Comparison of ENCODE assay signal across 8 mouse cellular contexts in genomic region chr2:132576522-132577135, GRCm38 (mm10). TPM values are rescaled to one million over a fixed set of nuclear protein-coding genes. Genes with fewer than 3 reads are reported as not detected.
DNase-seq lines count a peak whose midpoint lies in the region; ATAC-seq and TF ChIP-seq lines count a peak whose summit lies in the region.

No protein-coding gene starts in this region.

- peaks cover 11% of the 10 kb centered on the region for H3K4me1 ChIP-seq in heart, embryonic 11.5 days (ENCODE audit: control insufficient read depth, insufficient read depth, low read length)
- no peaks in the 10 kb centered on the region; the same call in 1 of the 2 replicates for H3K4me1 ChIP-seq in bone marrow, adult 2 months (ENCODE audit: control insufficient read depth, insufficient read depth, low read length)
- H3K4me1 ChIP-seq in hindbrain, embryonic 13.5 days (replicated peaks): peaks cover 25% of the 10 kb centered on the region
- peaks cover 9% of the 10 kb centered on the region; the same call in 1 of the 2 replicates for H3K4me1 ChIP-seq in midbrain, embryonic 11.5 days (ENCODE audit: control insufficient read depth, insufficient read depth, low read length)

- TF ChIP-seq CTCF in bone marrow, adult 2 months (IDR thresholded peaks at IDR 0.05; ENCODE audit: control insufficient read depth, insufficient read depth, low read length): no peak

- H3K27ac ChIP-seq in heart, embryonic 11.5 days (ENCODE audit: low read depth, low read length): no peak overlapping the region
- H3K27ac ChIP-seq in bone marrow, adult 2 months (ENCODE audit: control insufficient read depth, insufficient read depth, low read depth, low read length, poor library complexity): no peak overlapping the region
- no peak overlapping the region for H3K27ac ChIP-seq in hindbrain, embryonic 13.5 days
- H3K27ac ChIP-seq in midbrain, embryonic 11.5 days (ENCODE audit: low read depth, low read length): no peak overlapping the region

- ATAC-seq in heart, embryonic 11.5 days (replicated peaks; ENCODE audit: insufficient number of reproducible peaks, low FRiP score, low TSS enrichment): no peak
- no peak for ATAC-seq in hindbrain, embryonic 13.5 days (ENCODE audit: low FRiP score)
- ATAC-seq in midbrain, embryonic 11.5 days (ENCODE audit: low FRiP score): no peak

- WGBS in heart, embryonic 11.5 days (ENCODE audit: insufficient replicate concordance): 45% methylated on average over 3 of the region's 3 CpGs
- 12% methylated on average over 3 of the region's 3 CpGs for WGBS in bone marrow, adult 2 months
- WGBS in hindbrain, embryonic 13.5 days: 58% methylated on average over 3 of the region's 3 CpGs
- WGBS in midbrain, embryonic 11.5 days: 59% methylated on average over 3 of the region's 3 CpGs

- H3K4me2 ChIP-seq in heart, embryonic 11.5 days: peak overlapping the region; percentile 82
- H3K4me2 ChIP-seq in hindbrain, embryonic 13.5 days: peak overlapping the region; percentile 68
- peak overlapping the region; percentile 62 for H3K4me2 ChIP-seq in midbrain, embryonic 11.5 days

- H3K27me3 ChIP-seq in heart, embryonic 11.5 days (ENCODE audit: control insufficient read depth, insufficient read depth, low read length): no peaks in the 10 kb centered on the region
- H3K27me3 ChIP-seq in hindbrain, embryonic 13.5 days: no peaks in the 10 kb centered on the region
- H3K27me3 ChIP-seq in midbrain, embryonic 11.5 days (ENCODE audit: control insufficient read depth, insufficient read depth, low read length): no peaks in the 10 kb centered on the region

- no peaks in the 10 kb centered on the region for H3K9me3 ChIP-seq in heart, embryonic 11.5 days (replicated peaks; ENCODE audit: control insufficient read depth, low read length)
- H3K9me3 ChIP-seq in hindbrain, embryonic 13.5 days: no peaks in the 10 kb centered on the region
- no peaks in the 10 kb centered on the region; the same call in 1 of the 2 replicates for H3K9me3 ChIP-seq in midbrain, embryonic 11.5 days (ENCODE audit: control insufficient read depth, low read length)

- TF ChIP-seq POLR2A in bone marrow, adult 2 months (IDR thresholded peaks at IDR 0.05; ENCODE audit: borderline replicate concordance, control insufficient read depth, low read depth, low read length): no peak

- DNase-seq in heart, postnatal 4 days: no peak
- DNase-seq in midbrain, embryonic 11.5 days (ENCODE audit: low spot score, missing footprints): no peak
- no peak for DNase-seq in frontal cortex, postnatal 25 days (ENCODE audit: low spot score in 2 of 2)
- no peak for DNase-seq in frontal cortex, postnatal 10 days (ENCODE audit: low spot score in 2 of 2)
- DNase-seq in embryo, embryonic 9.5 days (ENCODE audit: extremely low spot score): no peak

- H3K9ac ChIP-seq in heart, embryonic 11.5 days (ENCODE audit: low read depth, low read length): no peak overlapping the region; the same call in 1 of the 2 replicates
- peak overlapping the region; percentile 58 for H3K9ac ChIP-seq in hindbrain, embryonic 13.5 days
- no peak overlapping the region for H3K9ac ChIP-seq in midbrain, embryonic 11.5 days (ENCODE audit: low read length)

- no peaks in the 10 kb centered on the region for H3K36me3 ChIP-seq in heart, embryonic 11.5 days (ENCODE audit: control insufficient read depth, insufficient read depth, low read length)
- peaks cover 3% of the 10 kb centered on the region for H3K36me3 ChIP-seq in hindbrain, embryonic 13.5 days
- no peaks in the 10 kb centered on the region for H3K36me3 ChIP-seq in midbrain, embryonic 11.5 days (ENCODE audit: control insufficient read depth, insufficient read depth, low read length)

- peak overlapping the region; percentile 78 for H3K4me3 ChIP-seq in heart, embryonic 11.5 days (ENCODE audit: low read depth, low read length)
- peak overlapping the region; percentile 28 for H3K4me3 ChIP-seq in bone marrow, adult 2 months (replicated peaks; ENCODE audit: control insufficient read depth, low read depth, low read length)
- H3K4me3 ChIP-seq in hindbrain, embryonic 13.5 days: peak overlapping the region; percentile 83
- H3K4me3 ChIP-seq in midbrain, embryonic 11.5 days (ENCODE audit: low read depth, low read length): peak overlapping the region; percentile 69

RNA-seq across cellular contexts. Expression of gene Gpcpd1, which starts 10.9 kb away (rescaled TPM):
- polyA plus RNA-seq in heart, embryonic 11.5 days (2014; fragmentation: Nextera tagmentation; extraction: Ambion mirVana): 31.6 and 36.5 TPM in 2 replicates
- total RNA-seq in heart, postnatal 4 days (2021): 10 to 100 TPM; 62.0 to 71.1 TPM
- polyA plus RNA-seq in bone marrow, adult 2 months (2011; ENCODE audit: insufficient read depth, insufficient read length, low replicate concordance, missing spikeins): 68.5 and 72.1 TPM in 2 replicates
- 84.8 and 101 TPM in 2 replicates for polyA plus RNA-seq in hindbrain, embryonic 13.5 days (2015; fragmentation: Nextera tagmentation; extraction: Ambion mirVana)
- 41.7 and 50.4 TPM in 2 replicates for polyA plus RNA-seq in midbrain, embryonic 11.5 days (2014; fragmentation: Nextera tagmentation; extraction: Ambion mirVana)

Comparison
In these comparisons a context has a peak if more than half of its experiments do, and no peak if none do; other contexts are left out.
1. H3K4me3 ChIP-seq: peak in every context shown above with its lines; median percentile 83 in hindbrain, embryonic 13.5 days; 78 in heart, embryonic 11.5 days; 69 in midbrain, embryonic 11.5 days; 28 in bone marrow, adult 2 months.